Mouse (Mus musculus) large intestine, adult 2 months (tissue): ENCODE data around the gene Gm10139. TPM values are rescaled to one million over a fixed set of nuclear protein-coding genes. Genes with fewer than 3 reads are reported as not detected.
"Not testable (repeated sequence)": the region's sequence is repeated elsewhere in the genome, so short reads cannot be mapped to it uniquely, and the experiment has no call there.

Experiments
- DNase-seq: peaks from one replicate; pipeline ENCODE4 v3.0.0-alpha.2; 2012; ENCODE audit warnings: low read depth, low spot score
- WGBS: fragments of 180-500 bp; shearing (Covaris S2); methylation state at CpG from one replicate; pipeline ENCODE4 v1.1.7; 2018; 5-methylcytosine and 5-hydroxymethylcytosine counted together
- polyA plus RNA-seq: library from polyadenylated mRNA; depleted of rRNA; stranded (reverse); fragments of >200 nt; gene quantifications from 2 replicates; pipeline ENCODE4 v1.2.3, GENCODE M21; 2012; rRNA removed

Gene Gm10139
- polyA plus RNA-seq, result not detected in 2 replicates

DNA sequence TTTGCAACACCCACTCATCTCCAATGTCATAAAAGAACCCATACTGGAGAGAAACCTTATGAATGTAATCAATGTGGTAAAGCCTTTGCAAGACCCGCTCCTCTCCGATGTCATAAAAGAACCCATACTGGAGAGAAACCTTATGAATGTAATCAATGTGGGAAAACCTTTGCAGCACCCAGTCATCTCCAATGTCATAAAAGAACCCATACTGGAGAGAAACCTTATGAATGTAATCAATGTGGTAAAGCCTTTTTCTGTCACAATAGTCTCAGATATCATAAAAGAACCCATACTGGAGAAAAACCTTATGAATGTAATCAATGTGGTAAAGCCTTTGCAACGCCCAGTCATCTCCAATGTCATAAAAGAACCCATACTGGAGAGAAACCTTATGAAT is at the start of gene Gm10139:
Gm10139 (plus strand) TSS at position 301 of the 400 bp plus-strand sequence.
- 62% methylated on average over 1 of the region's 3 CpGs for WGBS
- not testable (repeated sequence) for DNase-seq

DNA sequence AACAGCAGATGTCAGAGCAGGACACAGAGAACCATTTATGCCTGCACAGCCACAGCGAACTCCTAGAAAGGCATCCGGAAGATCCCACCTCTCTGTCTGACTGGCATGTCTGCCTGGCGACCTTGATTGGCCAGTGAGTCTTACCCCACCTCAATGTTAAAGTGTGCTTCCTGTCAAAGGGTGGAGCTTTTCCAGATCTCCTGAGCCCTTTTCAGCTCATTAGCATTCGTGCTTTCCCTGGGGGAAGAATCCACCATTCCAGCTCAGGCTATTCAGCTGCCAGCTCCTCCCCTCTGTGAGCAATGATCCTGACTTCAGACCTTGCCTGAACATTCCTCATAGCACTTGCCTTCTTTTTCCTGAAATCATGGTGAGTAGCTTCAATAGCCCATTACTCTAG is 45.2 kb downstream of the Gm10139 start:
- 76% methylated on average over 4 of the region's 4 CpGs for WGBS
- DNase-seq, result not testable (repeated sequence)

Other genes with a start within 250 kb of the Gm10139 start
- gene Zfp369, start 233.9 kb upstream of the Gm10139 start, polyA plus RNA-seq, result 7.7 and 10.2 TPM in 2 replicates